Mouse (Mus musculus): Measurements from ENCODE around the gene Pdzd8.

Pdzd8 gene

DNA sequence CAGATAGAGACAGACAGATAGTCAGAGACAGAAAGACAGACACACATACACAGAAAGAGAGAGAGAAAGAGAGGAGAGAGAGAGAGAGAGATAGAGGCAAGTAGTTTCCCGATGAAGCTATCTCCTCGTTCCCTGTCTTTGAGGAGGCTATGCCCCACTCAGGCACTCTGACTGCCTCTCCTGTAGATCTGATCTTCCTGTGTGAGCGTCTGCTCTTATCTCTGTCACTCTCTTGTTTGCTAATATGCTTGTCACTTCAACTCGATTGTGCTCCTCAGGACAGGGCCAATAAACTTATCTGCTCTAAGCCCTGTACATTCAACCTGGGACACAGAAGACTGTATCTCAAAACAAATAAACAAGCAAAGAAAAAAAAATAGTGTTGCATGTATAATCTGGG is 13.6 kb upstream of the Pdzd8 start:
- ChIA-PET CTCF (no interaction called here), POLR2A (no interaction called here)

DNA sequence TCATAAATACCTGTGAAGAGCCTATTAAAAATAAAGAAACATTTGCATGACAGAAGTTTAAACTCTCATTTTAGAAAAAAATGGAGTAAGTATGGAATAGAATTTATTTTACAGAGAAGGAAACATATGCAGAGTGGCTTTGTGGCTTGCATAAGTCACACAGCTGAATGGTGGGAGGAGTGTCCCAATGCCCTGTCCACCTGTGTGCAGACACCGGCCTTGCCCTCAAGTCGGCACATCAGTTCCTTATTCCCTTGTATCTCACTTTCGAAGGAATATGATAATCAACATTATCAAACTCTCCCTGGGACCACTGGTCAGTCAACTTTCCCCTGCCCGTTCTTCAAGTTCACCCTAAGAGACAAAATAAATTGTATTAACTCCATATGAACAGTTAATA is 12.3 kb upstream of the Pdzd8 start:
- CTCF ChIA-PET, result no interaction called here
- POLR2A ChIA-PET, result interaction anchor here in 1 of 4 experiments (0.5 kb wide), 1 partner anchor 1060 kb away, joined by 3 read pairs; no protein-coding TSS in a partner anchor

DNA sequence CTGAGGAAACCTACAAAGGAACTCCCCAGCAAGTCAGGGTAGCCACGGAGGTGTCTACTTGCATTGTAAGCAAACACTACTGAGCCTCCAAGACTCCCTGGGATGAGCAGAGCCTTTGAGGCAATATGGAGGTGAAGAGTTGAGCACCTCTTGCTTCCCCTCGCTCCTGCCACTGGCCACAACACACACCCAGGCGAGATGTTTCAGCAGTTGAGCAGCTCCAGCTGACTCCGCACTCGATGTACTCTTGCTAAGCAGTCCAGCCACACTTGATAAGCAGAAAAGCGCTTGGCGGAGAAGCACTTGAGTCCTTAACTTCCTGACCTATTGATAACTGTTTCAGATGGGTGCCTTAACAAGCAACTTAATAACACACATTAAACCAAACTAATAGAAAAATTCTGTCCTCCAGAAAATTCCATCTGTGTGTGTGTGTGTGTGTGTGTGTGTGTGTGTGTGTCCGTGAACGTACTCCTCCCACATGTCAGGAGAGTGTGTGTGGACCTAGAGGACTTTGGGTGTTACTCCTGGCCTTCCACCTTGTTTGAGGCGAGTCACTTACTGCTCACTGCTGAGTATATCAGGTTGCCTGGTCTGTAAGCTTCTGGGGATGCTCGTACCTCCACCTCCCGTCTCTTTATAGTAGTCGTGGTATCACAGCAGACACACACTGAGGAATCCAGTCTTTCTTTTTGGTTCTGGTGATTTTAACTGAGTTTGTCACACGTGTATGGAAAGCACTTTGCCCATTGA is 11.4 kb upstream of the Pdzd8 start:
- POLR2A ChIA-PET, result interaction anchor here in 1 of 4 experiments (0.5 kb wide), 1 partner anchor 1061 kb away, joined by 3 read pairs; no protein-coding TSS in a partner anchor
- CTCF ChIA-PET, result no interaction called here

GRCm38 (mm10) chr19:59356388-59356787 is 10.8 kb upstream of the Pdzd8 start:
- CTCF ChIA-PET, result no interaction called here

GRCm38 (mm10) chr19:59354906-59355305 is 9.3 kb upstream of the Pdzd8 start:
- POLR2A ChIA-PET, result no interaction called here
- CTCF ChIA-PET, result no interaction called here

More at GRCm38 (mm10) chr19:59356388-59356787, 10.8 kb upstream of the Pdzd8 start:
- POLR2A ChIA-PET, result no interaction called here

DNA sequence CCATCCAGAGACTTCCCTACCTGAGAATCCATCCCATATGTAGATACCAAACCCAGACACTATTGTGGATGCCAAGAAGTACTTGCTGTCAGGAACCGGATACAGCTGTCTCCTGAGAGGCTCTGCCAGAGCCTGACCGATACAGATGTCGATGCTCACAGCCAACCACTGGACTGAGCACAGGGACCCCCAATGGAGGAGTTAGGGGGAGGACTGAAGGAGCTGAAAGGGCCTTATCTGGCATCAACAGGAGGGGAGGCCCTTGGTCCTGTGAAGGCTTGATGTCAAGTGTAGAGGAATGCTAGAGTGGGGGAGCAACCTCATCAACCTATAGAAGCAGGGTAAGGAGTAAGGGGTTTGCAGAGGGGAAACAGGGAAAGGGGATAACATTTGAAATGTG is 7.2 kb upstream of the Pdzd8 start:
- POLR2A ChIA-PET, result no interaction called here

DNA sequence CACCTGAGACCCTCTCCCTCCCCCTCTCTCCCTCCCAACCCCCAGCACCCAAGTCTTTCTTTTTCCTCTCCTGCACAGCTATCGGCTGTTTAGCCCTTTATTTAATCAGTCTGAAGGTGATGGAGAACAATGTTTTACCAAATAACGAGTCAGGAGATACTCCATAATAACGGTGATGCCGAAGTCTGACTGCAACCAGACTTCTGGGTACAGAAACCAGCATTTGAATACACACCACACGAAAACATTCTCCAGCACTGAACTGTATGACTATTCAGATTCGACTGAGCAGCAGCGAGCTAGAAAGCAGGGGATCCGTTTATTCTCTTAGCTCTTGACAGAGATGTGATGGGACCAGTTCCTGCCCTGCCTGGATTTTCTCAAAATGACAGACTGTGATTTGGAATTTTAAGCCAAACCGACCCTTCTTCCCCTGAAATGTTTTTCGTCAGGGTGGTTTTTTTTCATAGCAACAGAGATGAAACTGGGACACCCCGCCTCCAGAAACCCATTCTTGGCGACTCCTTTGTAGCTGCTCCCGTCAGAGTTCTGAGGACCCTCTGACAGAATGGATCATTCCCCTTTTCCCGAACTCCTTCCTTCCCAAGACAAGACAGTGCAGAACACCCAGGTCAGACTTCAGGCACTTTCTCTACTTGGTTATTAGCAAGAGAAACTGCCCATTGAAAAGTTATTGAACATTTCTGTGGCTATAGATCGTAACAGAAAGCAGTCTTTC is 5.7 kb upstream of the Pdzd8 start:
- ChIA-PET POLR2A (interaction anchor here in 1 of 4 experiments (1.1 to 1.5 kb wide), 2 partner anchors 18 to 823 kb away, joined by 3 to 4 read pairs; no protein-coding TSS in a partner anchor), CTCF (interaction anchor here in 1 of 4 experiments (0.7 kb wide), 1 partner anchor 621 kb away, joined by 8 read pairs; no protein-coding TSS in a partner anchor)

More for the DNA sequence above, 7.2 kb upstream of the Pdzd8 start:
- CTCF ChIA-PET, result no interaction called here

DNA sequence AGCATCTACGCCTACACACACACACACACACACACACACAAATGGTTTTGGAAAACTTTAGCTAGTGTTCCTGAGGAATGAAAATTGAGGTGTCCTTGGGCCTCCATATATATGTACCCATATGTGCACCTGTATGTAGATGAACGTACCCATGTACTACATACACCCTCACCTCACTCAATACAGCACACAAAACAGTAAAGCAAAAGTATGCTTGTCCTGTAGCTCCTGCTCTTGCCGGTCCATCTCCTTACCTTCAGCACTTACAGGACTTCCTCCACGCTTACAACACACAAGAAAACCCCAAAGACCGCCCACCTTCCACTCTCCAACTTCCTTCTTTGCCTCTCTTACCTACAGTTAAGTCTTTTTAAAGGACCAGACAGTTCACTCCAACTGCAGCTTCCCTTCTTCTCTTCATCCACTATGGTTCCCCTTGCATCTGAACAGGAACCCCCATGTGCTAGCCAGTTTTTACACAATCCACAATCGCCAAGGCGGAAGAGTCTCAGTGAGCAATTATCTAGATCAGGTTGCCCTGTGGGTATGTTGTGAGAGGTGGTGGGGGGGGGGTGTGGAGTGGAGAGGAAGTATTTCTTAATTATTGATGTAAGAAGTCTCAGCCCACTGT is 4.8 kb upstream of the Pdzd8 start:
- ChIA-PET CTCF (interaction anchor here in 1 of 4 experiments (0.7 kb wide), 1 partner anchor 620 kb away, joined by 8 read pairs; no protein-coding TSS in a partner anchor), POLR2A (interaction anchor here in 1 of 4 experiments (0.7 to 1.5 kb wide), 3 partner anchors 12 to 51 kb away, joined by 3 to 4 read pairs (median 3); no protein-coding TSS in a partner anchor)

- ChIA-PET CTCF (interaction anchor here in 1 of 4 experiments (0.7 kb wide), 1 partner anchor 354 kb away, joined by 4 read pairs; no protein-coding TSS in a partner anchor), POLR2A (interaction anchor here in 1 of 4 experiments (0.6 kb wide), 1 partner anchor 31 kb away, joined by 3 read pairs; no protein-coding TSS in a partner anchor)
Measured at GRCm38 (mm10) chr19:59349329-59349960, 3.9 kb upstream of the Pdzd8 start.

DNA sequence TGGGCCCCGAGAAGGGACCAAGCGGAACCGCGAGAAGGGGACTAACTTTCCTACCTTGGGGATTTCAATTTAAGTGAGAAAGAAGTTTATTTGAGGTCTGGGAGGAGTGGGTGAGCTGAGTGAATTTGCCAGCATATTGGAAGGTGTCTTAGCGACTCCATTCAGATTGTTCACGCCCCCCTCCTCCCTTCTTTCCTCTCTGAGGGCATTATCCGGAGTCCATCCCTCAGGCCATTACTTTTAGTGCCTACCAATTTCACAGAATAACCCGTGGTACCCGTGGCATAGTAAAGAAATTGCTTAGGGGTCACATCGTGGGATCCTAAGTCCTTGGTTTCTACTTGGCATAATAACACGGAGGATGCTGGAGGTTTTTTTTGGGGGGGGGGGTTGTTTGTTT is 745 bp upstream of the Pdzd8 start:
- ChIA-PET CTCF (no interaction called here), POLR2A (no interaction called here)

GRCm38 (mm10) chr19:59345081-59345657 is 411 bp downstream of the Pdzd8 start:
- POLR2A ChIA-PET, result interaction anchor here in 2 of 4 experiments (0.7 to 1.8 kb wide), 7 partner anchors 10 to 1236 kb away, joined by 3 to 7 read pairs (median 4); partner anchors contain the start of gene Cacul1 (in 1 of the 2)

DNA sequence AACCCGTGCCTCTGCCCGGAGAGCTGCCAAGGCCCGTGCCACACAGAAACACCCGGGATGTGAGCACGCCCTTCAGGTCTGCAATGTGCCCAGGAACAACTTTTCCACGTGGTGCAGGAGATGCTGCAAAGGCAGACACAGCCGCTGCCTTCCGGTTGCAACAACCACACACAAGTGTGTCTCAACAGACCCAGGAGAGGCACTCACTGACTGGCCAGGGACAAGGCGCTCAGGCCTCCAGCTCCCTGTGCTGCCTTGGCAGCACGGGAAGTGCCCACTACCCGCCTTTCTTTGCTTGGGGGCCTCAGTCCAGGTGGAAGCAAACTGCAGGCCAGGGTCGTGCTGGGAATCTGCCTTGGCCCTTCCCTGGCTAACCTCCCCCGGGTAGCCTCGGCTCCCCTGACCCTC is 1.3 kb downstream of the Pdzd8 start:
- POLR2A ChIA-PET, result interaction anchor here in 2 of 4 experiments (0.7 to 1.8 kb wide), 7 partner anchors 9 to 1237 kb away, joined by 3 to 7 read pairs (median 4); partner anchors contain the start of gene Cacul1 (in 1 of the 2)
- CTCF ChIA-PET, result interaction anchor here in 2 of 4 experiments (0.7 to 1.8 kb wide), 2 partner anchors 105 kb away, joined by 3 to 6 read pairs; no protein-coding TSS in a partner anchor

More at GRCm38 (mm10) chr19:59345081-59345657, 411 bp downstream of the Pdzd8 start:
- CTCF ChIA-PET, result interaction anchor here in 3 of 4 experiments (0.7 to 1.8 kb wide), 3 partner anchors 43 to 106 kb away, joined by 3 to 6 read pairs (median 3); no protein-coding TSS in a partner anchor

DNA sequence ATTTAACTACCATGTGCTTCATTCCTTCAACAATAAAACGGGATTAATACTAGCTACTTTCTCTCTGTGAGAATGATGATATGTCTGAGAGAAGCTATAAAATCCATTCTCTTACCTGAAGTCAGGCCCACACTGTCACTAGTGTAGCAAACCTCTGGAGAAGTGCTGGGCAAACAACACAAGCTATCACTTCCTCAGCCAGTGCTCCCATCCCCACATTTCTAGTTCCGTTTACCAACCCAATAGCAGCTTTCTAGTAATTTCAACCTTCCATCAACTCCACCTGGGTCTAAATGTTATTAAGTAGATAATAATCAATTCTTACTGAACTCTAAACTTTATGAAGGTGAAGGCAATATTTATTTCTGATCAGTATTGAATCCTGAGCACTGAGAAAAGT is 2.6 kb downstream of the Pdzd8 start:
- CTCF ChIA-PET, result interaction anchor here in 1 of 4 experiments (0.6 kb wide), 1 partner anchor 127 kb away, joined by 4 read pairs; no protein-coding TSS in a partner anchor

DNA sequence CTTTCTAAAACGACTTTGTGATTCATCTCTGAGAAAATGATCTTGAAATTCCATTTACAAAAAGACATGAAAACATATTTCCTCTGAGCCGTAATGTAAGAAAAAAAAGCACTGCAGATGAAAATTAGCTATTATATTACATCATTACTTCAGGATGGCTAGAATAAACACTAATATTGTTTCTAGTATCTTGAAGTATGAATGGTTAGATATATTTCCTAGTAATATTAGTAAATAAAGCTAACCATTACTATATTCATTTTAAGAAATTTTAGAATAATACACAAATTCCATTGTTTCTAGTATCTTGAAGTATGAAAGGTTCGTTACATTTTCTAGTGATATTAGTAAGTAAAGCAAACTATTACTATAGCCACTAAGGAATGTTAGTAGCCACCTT is 5.7 kb downstream of the Pdzd8 start:
- CTCF ChIA-PET, result no interaction called here
- POLR2A ChIA-PET, result interaction anchor here in 1 of 4 experiments (1.3 to 2.0 kb wide), 2 partner anchors 10 to 17 kb away, joined by 4 to 5 read pairs; no protein-coding TSS in a partner anchor

More for the DNA sequence above, 2.6 kb downstream of the Pdzd8 start:
- POLR2A ChIA-PET, result interaction anchor here in 1 of 4 experiments (0.9 kb wide), 1 partner anchor 11 kb away, joined by 5 read pairs; no protein-coding TSS in a partner anchor

GRCm38 (mm10) chr19:59337872-59338681 is 7.5 kb downstream of the Pdzd8 start:
- ChIA-PET POLR2A (interaction anchor here in 2 of 4 experiments (0.6 kb wide), 3 partner anchors 34 to 221 kb away, joined by 3 to 8 read pairs (median 3); no protein-coding TSS in a partner anchor), CTCF (no interaction called here)

DNA sequence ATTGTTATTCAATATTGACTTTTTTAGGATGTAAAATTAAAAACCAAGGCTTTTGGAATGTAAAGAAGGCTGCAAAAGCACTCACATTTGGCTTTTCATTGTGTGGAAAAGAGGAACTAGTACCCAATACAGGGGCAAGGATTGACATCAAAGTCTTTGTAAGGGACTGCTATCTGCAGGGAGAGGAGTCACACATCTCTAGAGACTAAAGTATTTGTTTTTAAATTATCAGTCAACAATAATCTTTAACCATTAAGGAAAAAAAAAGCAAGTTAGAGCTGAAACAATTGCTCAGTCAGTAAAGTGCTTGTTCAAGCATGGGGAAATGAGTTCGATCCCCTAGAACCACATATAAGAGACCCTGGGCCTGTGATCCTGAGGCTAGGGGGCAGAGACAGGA is 8.9 kb downstream of the Pdzd8 start:
- POLR2A ChIA-PET, result interaction anchor here in 2 of 4 experiments (1.9 to 2.5 kb wide), 2 partner anchors 8 kb away, joined by 6 to 7 read pairs; partner anchors contain the start of gene Pdzd8 (in 1 of the 2)
- CTCF ChIA-PET, result no interaction called here

- CTCF ChIA-PET, result no interaction called here
- POLR2A ChIA-PET, result no interaction called here
Measured at GRCm38 (mm10) chr19:59330816-59331225, 14.8 kb downstream of the Pdzd8 start.
